Mouse (Mus musculus) urinary bladder, postnatal 36 days (tissue): ENCODE results near the gene Ylpm1.

ENCODE experiments used
- DNase-seq, 2 experiments: peaks; one replicate each; pipeline ENCODE4 v3.0.0; 2022; ENCODE audit warnings: low spot score in 2 of 2, mixed read lengths in 1 of 2

Ylpm1 gene

GRCm38 (mm10) chr12:84996083-84996496 lies at the start of gene Ylpm1:
Gene Ylpm1 (plus strand): TSS chr12:84996321.
- DNase-seq = peak; percentile 94 to 98

GRCm38 (mm10) chr12:84947894-84948583 lies 48.1 kb upstream of the Ylpm1 start:
- peak in 1 of 2 experiments; percentile 19 for DNase-seq

DNA sequence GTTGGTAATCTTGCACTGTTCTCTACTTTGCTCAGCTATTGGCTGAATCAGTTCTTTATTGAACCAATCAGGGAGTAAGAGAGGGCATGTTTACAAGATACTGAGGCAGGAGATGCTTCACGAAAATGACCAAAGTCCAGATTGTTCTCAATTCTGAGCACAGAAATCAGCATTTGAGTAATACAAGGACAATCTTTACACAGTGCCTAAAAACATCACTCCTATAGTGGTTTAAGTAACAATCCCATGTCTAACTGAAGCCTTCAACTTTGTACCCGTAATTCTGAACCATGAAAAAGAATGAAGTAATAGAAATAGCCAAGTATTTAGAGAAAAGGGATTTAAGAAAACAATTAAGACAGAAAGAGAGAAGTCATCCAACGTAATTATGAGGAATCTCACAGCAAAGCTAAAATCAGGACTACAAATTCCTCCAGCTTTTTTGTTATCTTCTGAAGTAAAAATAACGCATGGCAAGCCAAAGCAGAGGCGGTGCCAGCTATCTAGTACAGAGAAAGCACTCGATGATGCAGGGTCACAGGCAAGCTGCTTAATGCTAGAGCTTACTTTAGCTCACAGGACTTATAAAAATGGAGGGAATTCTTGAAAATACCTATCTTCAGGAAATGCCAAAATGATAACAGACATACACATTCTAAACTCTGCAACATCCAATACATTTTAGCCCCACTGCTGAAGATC lies 47.4 kb upstream of the Ylpm1 start:
- no peak for DNase-seq

- DNase-seq = no peak
These were observed 45.4 kb upstream of the Ylpm1 start for GRCm38 (mm10) chr12:84950763-84951162.

DNA sequence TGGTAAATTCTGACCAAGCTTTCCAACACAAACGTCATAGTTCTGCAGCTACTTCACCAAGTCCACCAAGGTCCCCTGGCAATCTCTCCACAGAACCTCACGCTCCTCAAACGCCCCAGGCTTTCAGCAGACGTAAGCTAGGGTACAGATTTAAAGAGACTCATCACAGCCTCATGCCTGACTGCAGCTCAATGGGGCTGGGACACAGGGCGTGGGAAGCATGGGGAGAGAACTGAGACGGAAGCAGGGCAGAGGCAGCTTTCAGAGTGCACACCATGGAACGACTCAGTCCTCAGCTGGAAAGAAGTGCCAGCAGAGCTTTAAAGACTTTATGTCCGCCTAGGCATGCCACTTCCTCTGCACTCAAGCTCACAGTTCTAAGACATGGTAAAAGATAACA lies 44.6 kb upstream of the Ylpm1 start:
- no peak for DNase-seq

DNA sequence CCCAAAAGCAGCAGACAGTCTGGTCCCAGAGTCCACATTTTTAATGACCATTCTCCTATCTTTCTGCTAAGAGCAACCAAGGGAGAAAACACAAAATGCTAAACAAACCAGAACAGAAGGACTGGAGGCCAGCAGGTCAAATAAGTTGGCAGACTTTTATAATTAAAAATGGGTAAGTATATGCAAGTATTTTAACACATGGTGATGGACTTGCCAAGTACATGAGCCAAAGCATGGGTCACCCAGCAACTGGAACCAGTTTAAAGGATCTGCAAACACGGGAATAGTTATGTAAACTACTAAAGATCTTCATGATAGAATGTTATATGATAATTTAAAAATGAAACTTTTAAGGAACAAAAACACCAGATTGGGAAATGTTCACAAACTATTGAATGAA lies 43.8 kb upstream of the Ylpm1 start:
- no peak for DNase-seq

DNA sequence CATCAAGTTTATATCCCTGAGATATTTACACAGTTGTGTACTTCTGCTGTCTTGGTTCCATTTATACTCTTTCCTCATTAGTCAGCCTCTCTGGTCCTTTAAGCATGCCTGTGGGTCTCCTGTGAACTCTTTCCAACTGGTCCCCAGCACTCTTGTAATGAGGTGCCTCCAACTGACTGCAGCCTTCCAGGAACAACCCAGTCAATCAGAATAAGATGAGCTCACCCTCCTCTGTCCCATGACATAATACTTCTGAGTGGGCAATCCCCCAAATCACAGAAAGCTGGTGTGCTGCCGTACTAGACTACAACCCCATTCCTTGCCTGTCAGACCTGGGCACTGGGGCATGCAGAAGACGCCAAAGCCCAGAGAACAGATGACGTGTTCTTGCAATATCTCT lies 39.8 kb upstream of the Ylpm1 start:
- no peak for DNase-seq

DNA sequence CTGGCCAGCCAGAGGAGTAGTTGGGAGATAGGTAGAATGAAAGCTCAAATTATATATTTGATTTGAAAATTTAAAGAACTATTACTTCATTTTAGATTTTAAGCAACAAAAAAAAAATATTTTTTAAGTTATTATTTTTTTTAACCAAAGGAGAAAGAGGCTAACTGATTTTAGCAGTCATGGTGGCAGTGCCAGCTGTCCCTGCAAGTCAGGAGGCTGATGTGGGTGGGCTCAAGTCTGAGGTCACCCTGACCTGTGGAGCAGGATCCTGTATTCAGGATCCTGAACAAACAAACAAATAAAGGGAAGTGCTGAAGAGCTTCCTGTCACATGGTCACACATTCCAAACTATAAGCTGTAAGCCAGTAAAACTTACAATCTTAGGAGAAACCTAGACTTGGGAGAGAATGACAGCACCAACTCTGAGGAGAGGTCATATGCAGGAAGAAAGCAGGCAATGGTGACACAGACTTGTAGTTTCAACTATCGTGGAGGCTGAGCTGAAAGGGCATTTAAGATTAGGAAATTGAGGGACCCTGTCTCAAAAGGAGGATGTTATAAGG lies 37.2 kb upstream of the Ylpm1 start:
- DNase-seq = no peak

DNA sequence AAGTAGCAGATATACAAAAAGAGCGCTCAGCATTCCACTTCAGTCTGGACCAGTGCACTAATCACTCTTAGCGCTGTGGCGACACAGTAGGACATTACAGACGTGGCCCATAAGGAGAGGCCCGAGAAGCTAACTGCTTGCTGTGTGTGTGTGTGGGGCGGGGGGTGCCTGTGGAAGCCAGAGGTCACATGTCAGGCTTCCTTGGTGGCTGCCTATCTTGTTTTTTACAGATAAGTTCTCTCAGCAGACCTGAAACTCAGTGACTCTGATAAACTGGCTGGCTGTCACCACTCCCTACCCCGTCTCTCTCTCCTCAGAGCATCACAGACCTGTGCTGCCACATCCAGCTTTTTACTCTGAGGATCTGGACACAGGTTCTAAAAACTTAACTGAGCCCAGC lies 33.5 kb upstream of the Ylpm1 start:
- DNase-seq = no peak

GRCm38 (mm10) chr12:84968831-84969655 lies 27.1 kb upstream of the Ylpm1 start:
- no peak for DNase-seq

DNA sequence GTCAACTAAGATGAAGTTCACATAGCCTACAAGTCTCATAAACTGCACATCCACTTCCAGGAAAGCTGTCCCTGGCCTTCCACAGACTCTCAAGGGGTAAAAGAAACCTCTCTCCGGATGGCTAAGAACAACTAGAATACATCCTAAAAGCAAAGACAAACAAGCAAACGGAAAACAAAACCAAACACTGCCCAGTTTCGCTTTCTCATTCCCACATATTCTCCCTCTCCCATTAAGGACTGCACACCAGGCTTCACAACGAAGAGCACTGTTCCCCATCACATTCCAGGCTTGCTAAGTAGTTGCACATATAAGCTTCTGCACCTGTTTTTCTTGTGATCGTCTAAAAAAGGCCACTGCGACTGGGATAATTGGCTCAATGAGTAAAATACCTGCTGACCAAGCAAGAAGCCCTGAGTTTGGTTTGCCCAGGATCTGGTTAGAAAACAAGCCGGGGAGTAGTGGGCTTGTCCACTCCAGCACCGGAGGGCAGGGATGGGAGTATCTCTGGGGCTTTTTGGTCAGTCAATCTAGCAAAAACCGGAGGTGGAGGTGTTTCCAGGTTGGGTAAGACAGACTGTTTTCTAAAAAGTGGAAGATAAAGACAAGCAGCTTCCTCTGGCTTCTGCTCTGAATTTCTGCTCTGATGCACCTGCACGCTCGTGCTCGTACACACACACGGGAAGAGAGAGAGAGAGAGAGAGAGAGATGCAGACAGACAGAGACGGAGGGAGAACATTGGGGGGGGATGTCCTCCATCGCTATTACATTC lies 26.3 kb upstream of the Ylpm1 start:
- no peak for DNase-seq

DNA sequence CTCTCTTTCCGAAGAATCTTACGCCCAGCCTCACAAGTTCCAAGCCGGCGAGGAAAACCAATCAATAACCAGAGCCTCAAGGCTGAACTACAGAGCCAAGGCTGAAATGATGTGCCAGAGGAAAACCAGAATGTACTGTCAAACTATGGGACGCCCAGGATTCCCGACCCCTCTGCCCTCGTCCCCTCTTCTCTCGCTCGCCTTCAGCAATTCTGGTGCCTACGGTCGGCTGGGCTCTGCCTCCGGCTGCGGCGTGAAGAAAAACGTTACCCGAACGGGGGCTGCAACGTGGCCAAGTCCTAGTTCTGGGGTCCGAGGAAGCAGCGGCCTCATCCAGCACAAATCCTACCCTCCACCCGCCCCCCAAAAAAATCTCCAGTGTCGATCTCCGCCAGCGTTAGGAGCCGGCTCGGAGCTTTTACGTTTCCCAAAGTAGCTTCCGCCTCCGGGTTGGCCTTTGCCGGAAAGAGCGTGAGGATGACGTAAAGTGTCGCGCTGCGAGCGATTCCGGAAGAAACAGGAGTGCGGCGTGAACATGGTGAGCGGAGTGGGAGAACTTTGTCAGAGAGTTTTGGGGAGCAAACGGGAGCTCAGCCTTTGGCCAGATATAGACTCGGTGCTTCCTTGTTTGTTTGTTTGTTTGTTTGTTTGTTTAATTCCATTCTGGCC lies 25.6 kb upstream of the Ylpm1 start, which contains the start of the genes Fcf1 and Arel1:
Gene Fcf1 (plus strand): TSS at position 470 of the 669 bp plus-strand sequence.
Gene Arel1 (minus strand): TSS at position 473 of the 669 bp plus-strand sequence.
- peak; percentile 82 to 86 for DNase-seq

- no peak for DNase-seq
These were observed 16.8 kb upstream of the Ylpm1 start for GRCm38 (mm10) chr12:84979264-84979862.

DNA sequence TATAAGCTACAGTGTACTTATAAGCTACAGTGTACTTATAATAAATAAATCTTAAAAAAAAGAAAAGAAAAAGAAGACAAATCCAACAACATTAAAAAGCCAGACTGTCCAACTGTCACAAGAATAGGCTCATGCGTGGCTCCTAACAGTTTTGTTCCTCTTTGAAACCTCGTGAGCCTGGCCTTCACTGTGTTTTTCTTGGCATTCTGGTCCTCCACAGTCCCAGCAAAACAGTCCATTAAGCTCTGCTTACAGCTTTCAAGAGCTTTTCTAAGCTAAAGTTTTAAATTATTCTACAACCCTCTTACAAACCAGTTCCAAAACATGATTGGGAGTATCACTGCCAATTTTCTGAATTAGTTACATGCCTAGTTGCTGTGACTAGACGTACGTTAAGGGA lies 6.7 kb upstream of the Ylpm1 start:
- DNase-seq = no peak

DNA sequence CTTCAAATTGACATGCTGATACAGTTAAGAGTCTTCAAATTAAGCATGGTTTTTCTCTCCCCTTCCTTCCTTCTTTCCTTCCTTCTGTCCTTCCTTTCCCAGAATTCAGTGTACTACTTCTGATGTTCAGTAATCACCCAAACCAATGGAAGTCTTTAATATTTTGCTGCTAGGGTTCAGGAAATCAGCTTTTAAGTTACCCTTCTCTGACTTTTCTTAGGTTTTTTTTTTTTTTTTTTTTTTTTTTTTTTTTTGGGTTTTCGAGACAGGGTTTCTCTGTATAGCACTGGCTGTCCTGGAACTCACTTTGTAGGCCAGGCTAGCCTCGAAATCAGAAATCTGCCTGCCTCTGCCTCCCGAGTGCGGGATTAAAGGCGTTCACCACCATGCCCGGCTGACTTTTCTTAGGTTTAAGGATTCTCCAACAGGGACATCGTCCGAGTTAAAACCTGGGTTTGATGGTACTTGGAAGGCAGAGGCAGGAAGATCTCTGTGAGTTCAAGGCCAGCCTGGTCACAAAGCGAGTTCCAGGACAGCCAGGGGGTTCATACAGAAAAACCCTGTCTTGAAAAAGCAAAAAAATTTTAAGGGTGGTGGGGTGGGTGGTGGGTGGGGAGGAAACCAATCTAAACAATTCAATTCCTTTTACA lies 884 bp upstream of the Ylpm1 start:
- DNase-seq = no peak

DNA sequence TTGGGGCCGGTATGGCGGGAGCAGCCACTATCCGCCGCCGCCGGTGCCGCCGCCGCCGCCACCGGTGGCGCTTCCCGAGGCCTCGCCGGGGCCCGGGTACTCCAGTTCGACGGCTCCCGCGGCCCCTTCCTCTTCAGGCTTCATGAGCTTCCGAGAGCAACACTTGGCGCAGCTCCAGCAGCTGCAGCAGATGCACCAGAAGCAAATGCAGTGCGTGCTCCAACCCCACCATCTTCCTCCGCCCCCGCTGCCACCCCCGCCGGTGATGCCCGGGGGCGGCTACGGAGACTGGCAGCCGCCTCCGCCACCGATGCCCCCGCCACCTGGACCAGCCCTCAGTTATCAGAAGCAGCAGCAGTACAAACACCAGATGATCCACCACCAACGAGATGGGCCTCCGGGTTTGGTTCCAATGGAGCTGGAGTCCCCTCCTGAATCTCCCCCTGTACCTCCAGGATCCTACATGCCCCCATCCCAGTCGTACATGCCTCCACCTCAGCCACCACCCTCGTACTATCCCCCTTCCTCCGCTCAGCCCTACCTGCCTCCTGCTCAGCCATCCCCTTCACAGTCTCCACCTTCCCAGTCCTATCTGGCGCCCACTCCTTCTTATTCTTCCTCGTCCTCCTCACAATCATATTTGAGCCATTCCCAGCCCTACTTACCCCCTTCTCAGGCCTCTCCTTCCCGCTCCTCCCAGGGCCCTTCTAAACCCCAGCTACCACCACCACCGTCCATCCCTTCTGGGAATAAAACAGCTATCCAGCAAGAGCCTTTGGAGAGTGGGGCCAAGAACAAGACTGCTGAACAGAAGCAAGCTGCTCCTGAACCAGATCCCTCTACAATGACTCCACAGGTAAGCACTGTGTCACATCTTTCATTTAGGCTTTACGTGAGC lies 629 bp downstream of the Ylpm1 start:
- DNase-seq = no peak

DNA sequence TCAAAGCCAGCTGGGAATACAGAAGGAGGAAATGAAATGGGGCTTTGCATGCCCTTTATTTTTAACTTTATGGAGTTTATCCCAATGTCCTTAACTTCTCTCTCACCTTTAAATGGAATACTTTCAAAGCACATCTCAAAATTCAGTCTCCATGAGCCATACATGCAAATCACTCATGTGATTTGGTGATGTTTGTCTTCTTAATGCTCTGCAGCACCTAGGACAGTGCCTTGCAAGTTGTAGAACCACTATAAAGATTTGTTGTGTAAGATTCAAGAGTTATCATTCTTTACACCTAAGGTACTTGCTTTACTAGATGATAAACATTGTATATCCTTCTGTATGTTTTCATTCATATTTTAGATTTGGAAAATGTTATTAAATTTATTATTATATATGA lies 2.9 kb downstream of the Ylpm1 start:
- DNase-seq = no peak

DNA sequence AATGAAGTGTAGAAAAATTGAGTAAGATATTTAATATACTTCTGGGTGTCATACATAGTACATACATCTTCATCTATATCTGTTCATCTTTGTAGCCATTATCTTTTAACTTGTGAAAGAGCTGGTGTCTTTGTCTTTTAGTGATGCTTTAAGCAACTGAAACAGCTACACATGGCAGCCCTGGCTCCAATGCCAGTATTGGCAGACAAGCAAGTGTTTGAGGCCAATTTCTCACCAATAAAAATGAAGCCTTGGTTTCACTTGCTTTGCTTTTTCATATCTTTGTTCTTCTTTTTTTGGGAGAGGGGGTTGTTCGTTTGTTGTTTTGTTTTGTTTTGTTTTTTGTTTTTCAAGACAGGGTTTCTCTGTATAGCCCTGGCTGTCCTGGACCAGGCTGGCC lies 10.1 kb downstream of the Ylpm1 start:
- DNase-seq = no peak

DNA sequence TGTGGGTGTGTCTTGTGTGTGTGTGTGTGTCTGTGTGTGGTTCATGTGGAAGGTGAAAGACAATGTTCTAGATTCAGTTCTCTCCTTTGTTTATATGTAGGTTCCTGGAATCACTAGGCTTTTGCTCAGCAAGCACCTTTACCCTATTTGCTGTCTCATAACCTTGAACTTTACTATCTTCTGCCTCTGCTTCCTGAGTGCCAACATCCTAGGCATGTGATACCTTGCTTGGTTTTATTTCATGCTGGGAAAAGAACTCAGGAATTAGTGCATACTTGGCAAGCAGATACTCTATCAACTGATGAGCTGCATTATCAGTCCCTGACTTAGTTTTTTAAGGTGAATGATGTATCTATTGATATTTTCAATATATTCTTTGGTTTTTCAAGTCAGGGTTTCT lies 10.9 kb downstream of the Ylpm1 start:
- no peak for DNase-seq
